Mouse (Mus musculus) liver, embryonic 14.5 days (tissue): ENCODE data around the gene Ctsk. TPM values are rescaled to one million over a fixed set of nuclear protein-coding genes. Genes with fewer than 3 reads are reported as not detected.

Experiments used
- ATAC-seq: fragments of 200-750 bp; cut with Nextera tagmentation; 2 replicates; pipeline ENCODE4 v1.8.0; 2017; ENCODE audit warnings: moderate number of reproducible peaks, mild to moderate bottlenecking, moderate library complexity; ENCODE audit not compliant: insufficient read depth
- DNase-seq, 3 experiments: peaks; one replicate each; pipeline ENCODE4 v3.0.0-alpha.2; 2012 to 2013; ENCODE audit warnings: low read depth in 3 of 3, low spot score in 3 of 3
- H3K27ac ChIP-seq: fragments of 300-500 bp; sonication (generic); 2 replicates; pipeline ENCODE4 v1.5.1; 2014; ENCODE audit warnings: moderate library complexity, mild to moderate bottlenecking, control low read depth, inconsistent platforms
- H3K27me3 ChIP-seq: fragments of 300-500 bp; sonication (generic); 2 replicates; pipeline ENCODE4 v1.6.1; 2014; ENCODE audit warnings: mild to moderate bottlenecking, low read length, moderate library complexity; ENCODE audit not compliant: control insufficient read depth, insufficient read depth
- H3K36me3 ChIP-seq: fragments of 300-500 bp; sonication (generic); replicated peaks from 2 replicates; pipeline ENCODE4 v1.6.1; 2014; ENCODE audit warnings: low read depth; ENCODE audit not compliant: control insufficient read depth, insufficient read depth
- H3K4me1 ChIP-seq, 2 experiments: fragments of 200-500 bp in 1 of 2; fragments of 300-500 bp in 1 of 2; sonication (generic) in 1 of 2; replicated peaks; 2 replicates each; pipeline ENCODE4 v1.6.1; 2012 to 2014; ENCODE audit warnings: antibody characterized with exemption in 1 of 2, inconsistent platforms in 1 of 2, low read length in 1 of 2; ENCODE audit not compliant: control insufficient read depth in 2 of 2, insufficient read depth in 2 of 2
- H3K4me2 ChIP-seq: fragments of 300-500 bp; sonication (generic); 2 replicates; pipeline ENCODE4 v1.6.1; 2014; ENCODE audit warnings: low read depth, mild to moderate bottlenecking, control low read depth, moderate library complexity
- H3K4me3 ChIP-seq, 2 experiments: fragments of 200-500 bp in 1 of 2; fragments of 300-500 bp in 1 of 2; sonication (generic) in 1 of 2; 2 replicates each; pipeline ENCODE4 v1.5.1; 2012 to 2014; ENCODE audit warnings: low read depth in 2 of 2, low read length in 2 of 2, mild to moderate bottlenecking in 2 of 2, control low read depth in 1 of 2, inconsistent platforms in 1 of 2, moderate library complexity in 1 of 2; ENCODE audit not compliant: insufficient read depth in 1 of 2
- H3K9ac ChIP-seq: fragments of 300-500 bp; sonication (generic); replicated peaks from 2 replicates; pipeline ENCODE4 v1.6.1; 2014; ENCODE audit warnings: mild to moderate bottlenecking, control low read depth, moderate library complexity
- H3K9me3 ChIP-seq: fragments of 300-500 bp; sonication (generic); 2 replicates; pipeline ENCODE4 v1.6.1; 2016; ENCODE audit warnings: low read length, mixed read lengths; ENCODE audit not compliant: control insufficient read depth
- CTCF ChIP-seq: IDR thresholded peaks from 2 replicates; pipeline ENCODE4 v1.5.1; 2016; ENCODE audit warnings: antibody characterized with exemption, low read depth, control low read depth
- EP300 ChIP-seq: IDR thresholded peaks from 2 replicates; pipeline ENCODE4 v1.6.1; 2016; ENCODE audit warnings: antibody characterized with exemption, low read depth
- WGBS: fragments of 180-500 bp; shearing (Covaris S2); extraction: QIAGEN DNeasy Blood & Tissue Kit; methylation state at CpG from one replicate; pipeline ENCODE4 v1.1.7; 2014; ENCODE audit not compliant: insufficient replicate concordance; 5-methylcytosine and 5-hydroxymethylcytosine counted together
- polyA plus RNA-seq, 2 experiments: library from polyadenylated mRNA; depleted of rRNA in 1 of 2; stranded (reverse) in 1 of 2; unstranded in 1 of 2; fragments of >200 nt; fragmentation: Nextera tagmentation in 1 of 2; extraction: Ambion mirVana in 1 of 2; gene quantifications; 2 replicates each; pipeline versions ENCODE4 v1.2.1 to v1.2.3; 2012 to 2014

The Ctsk gene
- polyA plus RNA-seq, 2 experiments, result 0.92 to 1.3 TPM

GRCm38 (mm10) chr3:95459381-95459780, 39.7 kb upstream of the Ctsk start:
- DNase-seq, result no peak
- no peak overlapping the region for H3K4me3 ChIP-seq
- WGBS, result 57% methylated on average over 1 of the region's 1 CpGs
- no peaks in the 10 kb centered on the region for H3K9me3 ChIP-seq
- no peak for TF ChIP-seq EP300
- TF ChIP-seq CTCF, result no peak
- no peak for ATAC-seq
- no peaks in the 10 kb centered on the region for H3K27me3 ChIP-seq
- no peak overlapping the region for H3K9ac ChIP-seq
- no peaks in the 10 kb centered on the region; the same call in none of the 2 replicates for H3K36me3 ChIP-seq
- no peak overlapping the region for H3K4me2 ChIP-seq
- H3K4me1 ChIP-seq, result peaks cover 0 to 5% of the 10 kb centered on the region in 2 experiments; a peak in 1 of 4 replicates
- no peak overlapping the region for H3K27ac ChIP-seq

DNA sequence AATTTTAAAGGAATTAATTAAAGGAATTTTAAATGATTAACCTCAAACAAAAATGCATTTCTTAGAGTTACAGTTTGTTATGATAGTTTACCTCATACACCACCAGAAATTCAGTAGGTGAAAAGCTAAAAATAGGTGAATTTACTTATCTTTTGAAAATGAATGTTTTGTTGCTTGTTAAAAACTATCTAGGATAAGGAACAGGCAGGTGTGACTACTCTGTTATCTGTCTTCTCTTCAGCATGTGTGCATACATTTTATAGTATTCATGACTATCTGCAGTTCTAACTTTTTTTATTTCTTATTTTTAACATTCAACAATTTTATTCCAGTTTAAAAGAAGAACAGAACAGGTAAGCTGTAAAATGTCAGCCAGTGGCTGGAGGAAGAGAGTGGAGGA, 35.2 kb upstream of the Ctsk start:
- Histone ChIP-seq H3K9me3 (no peaks in the 10 kb centered on the region), H3K9ac (no peak overlapping the region), H3K4me1 (no peaks in the 10 kb centered on the region), H3K4me2 (no peak overlapping the region), H3K27me3 (no peaks in the 10 kb centered on the region), H3K36me3 (no peaks in the 10 kb centered on the region; the same call in none of the 2 replicates), H3K27ac (no peak overlapping the region), H3K4me3 (no peak overlapping the region)
- no peak for TF ChIP-seq CTCF
- 0 out of 2 replicates have a peak, but pooled peaks have one; percentile 13 for TF ChIP-seq EP300
- ATAC-seq (no peak), DNase-seq (no peak)

GRCm38 (mm10) chr3:95478966-95479365, 20.1 kb upstream of the Ctsk start:
- no peaks in the 10 kb centered on the region for H3K27me3 ChIP-seq
- no peak overlapping the region for H3K4me2 ChIP-seq
- peaks cover 33% of the 10 kb centered on the region for H3K36me3 ChIP-seq
- H3K9me3 ChIP-seq, result no peaks in the 10 kb centered on the region
- no peak overlapping the region for H3K9ac ChIP-seq
- no peak for DNase-seq
- H3K27ac ChIP-seq, result no peak overlapping the region
- WGBS, result 67% methylated on average over 1 of the region's 1 CpGs
- ATAC-seq, result no peak
- H3K4me1 ChIP-seq, result no peaks in the 10 kb centered on the region
- H3K4me3 ChIP-seq, result no peak overlapping the region
- TF ChIP-seq CTCF (no peak), EP300 (no peak)

- no peaks in the 10 kb centered on the region for H3K27me3 ChIP-seq
- no peak for ATAC-seq
- TF ChIP-seq CTCF, result no peak
- no peak for TF ChIP-seq EP300
- 39% methylated on average over 2 of the region's 2 CpGs for WGBS
- no peaks in the 10 kb centered on the region for H3K4me1 ChIP-seq
- no peak overlapping the region for H3K9ac ChIP-seq
- H3K9me3 ChIP-seq, result no peaks in the 10 kb centered on the region
- H3K4me2 ChIP-seq, result no peak overlapping the region
- no peak overlapping the region for H3K4me3 ChIP-seq
- DNase-seq, result no peak
- H3K27ac ChIP-seq, result no peak overlapping the region
- H3K36me3 ChIP-seq, result peaks cover 51% of the 10 kb centered on the region
Measured at GRCm38 (mm10) chr3:95486421-95486820, 12.6 kb upstream of the Ctsk start.

- 62% methylated on average over 3 of the region's 3 CpGs for WGBS
- no peak for ATAC-seq
- H3K4me3 ChIP-seq, result no peak overlapping the region
- peaks cover 59% of the 10 kb centered on the region for H3K36me3 ChIP-seq
- no peak overlapping the region for H3K4me2 ChIP-seq
- H3K27me3 ChIP-seq, result no peaks in the 10 kb centered on the region
- no peak for DNase-seq
- H3K4me1 ChIP-seq, result no peaks in the 10 kb centered on the region
- no peak overlapping the region for H3K27ac ChIP-seq
- no peak overlapping the region for H3K9ac ChIP-seq
- H3K9me3 ChIP-seq, result no peaks in the 10 kb centered on the region
- TF ChIP-seq EP300 (no peak), CTCF (no peak)
Measured at GRCm38 (mm10) chr3:95488679-95489078, 10.4 kb upstream of the Ctsk start.
